Mouse (Mus musculus) bone marrow macrophage, adult 2 months (primary cell): ENCODE data around the gene Lca5l.

Experiments used
- CTCF ChIP-seq: IDR thresholded peaks from 2 replicates; pipeline ENCODE4 v1.5.1; 2012; ENCODE audit warnings: low read depth, mild to moderate bottlenecking, low read length, moderate library complexity
- POLR2A ChIP-seq: IDR thresholded peaks from 2 replicates; pipeline ENCODE4 v1.6.1; 2012; ENCODE audit warnings: mild to moderate bottlenecking, low read depth, low read length, borderline replicate concordance

- TF ChIP-seq POLR2A (no peak), CTCF (no peak)
These were observed 30.4 kb upstream of the Lca5l start for GRCm38 (mm10) chr16:96222452-96222851.
